Mouse (Mus musculus): ENCODE data around the gene Mfn1. TPM values are rescaled to one million over a fixed set of nuclear protein-coding genes. Genes with fewer than 3 reads are reported as not detected.

The Mfn1 gene
- 30.3 and 33.2 TPM in 2 replicates for polyA plus RNA-seq (2015; fragmentation: Nextera tagmentation; extraction: Ambion mirVana)

GRCm38 (mm10) chr3:32529303-32529898 lies at the start of gene Mfn1:
Gene Mfn1, plus strand, starts transcription at chr3:32529465.
- under 1% methylated on average over 47 of the region's 47 CpGs for WGBS
- H3K27ac ChIP-seq: peak within 1 kb of the TSS; percentile 65

GRCm38 (mm10) chr3:32479961-32480360 lies 49.3 kb upstream of the Mfn1 start:
- no peaks in the 10 kb centered on the region for H3K27me3 ChIP-seq
- no peaks in the 10 kb centered on the region for H3K36me3 ChIP-seq
- ATAC-seq (ENCODE audit: insufficient number of reproducible peaks, insufficient read depth, low FRiP score, low TSS enrichment, low read depth): no peak
- H3K27ac ChIP-seq: no peak overlapping the region
- 91% methylated on average over 7 of the region's 7 CpGs for WGBS
- no peak overlapping the region for H3K4me3 ChIP-seq
- no peaks in the 10 kb centered on the region for H3K9me3 ChIP-seq
- no peaks in the 10 kb centered on the region for H3K4me1 ChIP-seq
- H3K9ac ChIP-seq: no peak overlapping the region
- H3K4me2 ChIP-seq: no peak overlapping the region

More at GRCm38 (mm10) chr3:32529303-32529898, at the start of gene Mfn1:
- Histone ChIP-seq H3K4me3 (peak within 1 kb of the TSS; percentile 63), H3K4me2 (peak within 1 kb of the TSS; percentile 56), H3K4me1 (no peaks in the 10 kb centered on the region; the same call in 1 of the 2 replicates), H3K36me3 (peaks cover 29% of the 10 kb centered on the region), H3K9ac (peak within 1 kb of the TSS; percentile 77), H3K27me3 (no peaks in the 10 kb centered on the region), H3K9me3 (peaks cover 5% of the 10 kb centered on the region; the same call in 1 of the 2 replicates)
- peak; percentile 98 for ATAC-seq (ENCODE audit: insufficient number of reproducible peaks, insufficient read depth, low FRiP score, low TSS enrichment, low read depth)

GRCm38 (mm10) chr3:32483035-32483434 lies 46.2 kb upstream of the Mfn1 start:
- Histone ChIP-seq H3K27me3 (no peaks in the 10 kb centered on the region), H3K4me1 (no peaks in the 10 kb centered on the region), H3K27ac (no peak overlapping the region), H3K4me3 (no peak overlapping the region), H3K9ac (no peak overlapping the region), H3K9me3 (no peaks in the 10 kb centered on the region), H3K4me2 (no peak overlapping the region), H3K36me3 (no peaks in the 10 kb centered on the region)
- no peak for ATAC-seq (ENCODE audit: insufficient number of reproducible peaks, insufficient read depth, low FRiP score, low TSS enrichment, low read depth)
- WGBS: 84% methylated on average over 3 of the region's 3 CpGs

- Histone ChIP-seq H3K4me2 (no peak overlapping the region), H3K27me3 (no peaks in the 10 kb centered on the region), H3K27ac (no peak overlapping the region), H3K9ac (no peak overlapping the region), H3K4me3 (no peak overlapping the region), H3K4me1 (no peaks in the 10 kb centered on the region), H3K9me3 (no peaks in the 10 kb centered on the region), H3K36me3 (no peaks in the 10 kb centered on the region)
- no peak for ATAC-seq (ENCODE audit: insufficient number of reproducible peaks, insufficient read depth, low FRiP score, low TSS enrichment, low read depth)
- 56% methylated on average over 4 of the region's 4 CpGs for WGBS
These were observed 42.7 kb upstream of the Mfn1 start for GRCm38 (mm10) chr3:32486543-32486942.

GRCm38 (mm10) chr3:32488172-32488571 lies 41.1 kb upstream of the Mfn1 start:
- no peaks in the 10 kb centered on the region for H3K9me3 ChIP-seq
- no peak overlapping the region for H3K27ac ChIP-seq
- ATAC-seq (ENCODE audit: insufficient number of reproducible peaks, insufficient read depth, low FRiP score, low TSS enrichment, low read depth): no peak
- no peaks in the 10 kb centered on the region for H3K27me3 ChIP-seq
- no peaks in the 10 kb centered on the region for H3K4me1 ChIP-seq
- no peak overlapping the region for H3K9ac ChIP-seq
- 81% methylated on average over 6 of the region's 6 CpGs for WGBS
- no peak overlapping the region for H3K4me3 ChIP-seq
- H3K36me3 ChIP-seq: no peaks in the 10 kb centered on the region
- no peak overlapping the region for H3K4me2 ChIP-seq

- 81% methylated on average over 15 of the region's 15 CpGs for WGBS
- ATAC-seq (ENCODE audit: insufficient number of reproducible peaks, insufficient read depth, low FRiP score, low TSS enrichment, low read depth): no peak
- H3K4me1 ChIP-seq: peaks cover 3% of the 10 kb centered on the region; the same call in 1 of the 2 replicates
- no peaks in the 10 kb centered on the region for H3K9me3 ChIP-seq
- no peak overlapping the region for H3K4me3 ChIP-seq
- no peaks in the 10 kb centered on the region for H3K36me3 ChIP-seq
- no peak overlapping the region for H3K27ac ChIP-seq
- H3K27me3 ChIP-seq: no peaks in the 10 kb centered on the region
- H3K9ac ChIP-seq: no peak overlapping the region
- no peak overlapping the region for H3K4me2 ChIP-seq
These were observed 39.0 kb upstream of the Mfn1 start for GRCm38 (mm10) chr3:32490076-32490927.

- no peak for ATAC-seq (ENCODE audit: insufficient number of reproducible peaks, insufficient read depth, low FRiP score, low TSS enrichment, low read depth)
- Histone ChIP-seq H3K27ac (no peak overlapping the region), H3K27me3 (no peaks in the 10 kb centered on the region)
These were observed 38.3 kb upstream of the Mfn1 start for GRCm38 (mm10) chr3:32490928-32491315.

GRCm38 (mm10) chr3:32492097-32493090 lies 36.9 kb upstream of the Mfn1 start, which contains the start of gene Kcnmb3:
Gene Kcnmb3, minus strand, starts transcription at chr3:32492231.
- Histone ChIP-seq H3K27me3 (no peaks in the 10 kb centered on the region), H3K4me3 (no peak within 1 kb of the TSS), H3K27ac (no peak within 1 kb of the TSS), H3K9me3 (no peaks in the 10 kb centered on the region), H3K4me2 (no peak within 1 kb of the TSS), H3K36me3 (no peaks in the 10 kb centered on the region), H3K4me1 (peaks cover 13% of the 10 kb centered on the region; the same call in 1 of the 2 replicates), H3K9ac (no peak within 1 kb of the TSS)
- 72% methylated on average over 11 of the region's 11 CpGs for WGBS
- no peak for ATAC-seq (ENCODE audit: insufficient number of reproducible peaks, insufficient read depth, low FRiP score, low TSS enrichment, low read depth)

More at GRCm38 (mm10) chr3:32490928-32491315, 38.3 kb upstream of the Mfn1 start:
- Histone ChIP-seq H3K9ac (no peak overlapping the region), H3K36me3 (no peaks in the 10 kb centered on the region), H3K9me3 (no peaks in the 10 kb centered on the region), H3K4me1 (peaks cover 6% of the 10 kb centered on the region; the same call in 1 of the 2 replicates), H3K4me3 (no peak overlapping the region), H3K4me2 (no peak overlapping the region)

GRCm38 (mm10) chr3:32494387-32495087 lies 34.7 kb upstream of the Mfn1 start:
- Histone ChIP-seq H3K36me3 (no peaks in the 10 kb centered on the region), H3K9ac (no peak overlapping the region), H3K4me1 (peaks cover 13% of the 10 kb centered on the region; the same call in 1 of the 2 replicates), H3K4me3 (no peak overlapping the region), H3K4me2 (no peak overlapping the region), H3K27me3 (no peaks in the 10 kb centered on the region), H3K9me3 (no peaks in the 10 kb centered on the region), H3K27ac (no peak overlapping the region)
- WGBS: 72% methylated on average over 8 of the region's 8 CpGs
- ATAC-seq (ENCODE audit: insufficient number of reproducible peaks, insufficient read depth, low FRiP score, low TSS enrichment, low read depth): no peak

- no peak overlapping the region for H3K27ac ChIP-seq
- WGBS: 44% methylated on average over 8 of the region's 8 CpGs
- no peak for ATAC-seq (ENCODE audit: insufficient number of reproducible peaks, insufficient read depth, low FRiP score, low TSS enrichment, low read depth)
- H3K9me3 ChIP-seq: no peaks in the 10 kb centered on the region
- no peaks in the 10 kb centered on the region for H3K27me3 ChIP-seq
- H3K36me3 ChIP-seq: no peaks in the 10 kb centered on the region
- peaks cover 13% of the 10 kb centered on the region; the same call in 1 of the 2 replicates for H3K4me1 ChIP-seq
- no peak overlapping the region for H3K4me2 ChIP-seq
- H3K4me3 ChIP-seq: no peak overlapping the region
- H3K9ac ChIP-seq: no peak overlapping the region
These were observed 34.0 kb upstream of the Mfn1 start for GRCm38 (mm10) chr3:32495088-32495770.

Measured in embryonic facial prominence, embryonic 13.5 days (tissue).